Mouse (Mus musculus) ES-E14 (cell line): ENCODE data around the gene Cebpa.

Source experiments
- CHD2 ChIP-seq: IDR thresholded peaks from 2 replicates; pipeline ENCODE4 v1.6.1; 2014; ENCODE audit warnings: mild to moderate bottlenecking, low read depth, low read length, inconsistent platforms
- ZC3H11A ChIP-seq: IDR thresholded peaks from 2 replicates; pipeline ENCODE4 v1.6.1; 2012; ENCODE audit warnings: low read depth, mild to moderate bottlenecking, inconsistent platforms, low read length, borderline replicate concordance
- ZNF384 ChIP-seq: IDR thresholded peaks from 2 replicates; pipeline ENCODE4 v1.6.1; 2012; ENCODE audit warnings: low read depth, low read length, inconsistent platforms

DNA sequence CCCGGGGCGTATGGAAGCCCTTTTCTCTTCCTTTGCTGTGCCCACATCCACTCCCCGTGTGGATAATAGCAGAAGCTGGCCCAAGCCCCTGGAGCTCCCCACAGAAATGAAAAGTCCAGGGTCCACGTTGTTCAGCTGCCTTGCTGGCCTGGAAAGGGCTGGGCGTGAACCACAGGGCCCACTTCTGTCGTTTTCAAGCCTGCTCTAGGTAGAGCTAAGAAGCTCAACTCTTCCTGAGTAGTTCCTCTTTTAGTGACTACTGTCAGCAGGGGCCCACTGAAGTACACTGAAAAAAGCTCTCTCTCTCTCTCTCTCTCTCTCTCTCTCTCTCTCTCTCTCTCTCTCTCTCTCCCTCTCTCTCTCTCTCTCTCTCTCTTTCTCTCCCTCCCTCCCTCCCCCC lies 5.7 kb downstream of the Cebpa start:
- TF ChIP-seq CHD2 (no peak), ZC3H11A (no peak), ZNF384 (no peak)
